Mouse (Mus musculus): ENCODE data around the gene Prss35.

DNA sequence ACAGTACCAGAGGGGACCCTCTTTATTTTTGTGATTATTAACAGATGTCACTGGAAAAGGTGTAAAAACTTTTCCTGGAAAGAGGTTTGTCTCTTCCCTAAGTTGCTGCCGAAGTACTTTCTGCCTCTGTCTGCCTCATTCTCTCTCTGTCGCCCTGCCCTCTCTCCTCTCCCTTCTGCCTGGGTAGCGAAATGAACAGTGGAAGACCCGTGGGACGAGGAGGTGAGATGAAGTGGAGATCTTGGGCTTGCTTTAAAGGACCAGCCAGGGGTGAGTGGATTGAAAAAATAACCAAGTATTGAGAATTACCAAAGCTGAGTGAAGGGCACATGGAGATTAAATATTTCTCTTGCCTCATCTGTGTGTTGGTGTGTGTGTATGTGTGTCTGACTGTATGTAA, 592 bp downstream of the Prss35 start:
- TF ChIP-seq ZC3H11A (IDR thresholded peaks at IDR 0.05; ENCODE audit: borderline replicate concordance, low read depth, low read length) (no peak), ZNF384 (IDR thresholded peaks at IDR 0.05; ENCODE audit: low read depth, low read length) (no peak), MAFK (IDR thresholded peaks at IDR 0.05; ENCODE audit: insufficient read depth, low read depth, low read length) (no peak), HCFC1 (IDR thresholded peaks at IDR 0.05; ENCODE audit: borderline replicate concordance, insufficient read depth, low read length) (no peak)

All from ES-E14 (cell line).